Mouse (Mus musculus): Measurements from ENCODE around the gene Rgl2. TPM values are rescaled to one million over a fixed set of nuclear protein-coding genes. Genes with fewer than 3 reads are reported as not detected.
A peak's percentile ranks its signal among the peaks of the same experiment; 100 is the strongest.
"Not testable (repeated sequence)": the region's sequence is repeated elsewhere in the genome, so short reads cannot be mapped to it uniquely, and the experiment has no call there.

The Rgl2 gene
- polyA plus RNA-seq, 1 experiment from 2014 or later = 52.3 TPM

- 1% methylated on average over 45 of the region's 45 CpGs for WGBS
- no peaks in the 10 kb centered on the region for H3K9me3 ChIP-seq (ENCODE audit: control insufficient read depth, low read length)
- peak within 1 kb of the TSS; percentile 57 for H3K4me3 ChIP-seq (replicated peaks; ENCODE audit: low read length)
- peak within 1 kb of the TSS; percentile 73 for H3K27ac ChIP-seq (ENCODE audit: low read length)
- peaks cover 14% of the 10 kb centered on the region for H3K36me3 ChIP-seq (ENCODE audit: control insufficient read depth, insufficient read depth)
- peak; percentile 71 for ATAC-seq
- H3K9ac ChIP-seq (replicated peaks; ENCODE audit: low read depth, low read length) = peak within 1 kb of the TSS; percentile 81
- no peaks in the 10 kb centered on the region for H3K27me3 ChIP-seq (replicated peaks; ENCODE audit: control insufficient read depth, insufficient read depth, low read length)
- peaks cover 45% of the 10 kb centered on the region for H3K4me1 ChIP-seq (replicated peaks; ENCODE audit: control insufficient read depth, insufficient read depth, low read length)
- H3K4me2 ChIP-seq (ENCODE audit: low read length) = peak within 1 kb of the TSS; percentile 91
Measured at GRCm38 (mm10) chr17:33951021-33951946, 21.9 kb downstream of the Rgl2 start, which contains the start of gene B3galt4. B3galt4 (minus strand) TSS chr17:33951488.

GRCm38 (mm10) chr17:33952015-33952414 is 22.7 kb downstream of the Rgl2 start:
- H3K9me3 ChIP-seq (ENCODE audit: control insufficient read depth, low read length); H3K27ac ChIP-seq (ENCODE audit: low read length); H3K4me3 ChIP-seq (replicated peaks; ENCODE audit: low read length); ATAC-seq; H3K4me2 ChIP-seq (ENCODE audit: low read length); H3K9ac ChIP-seq (replicated peaks; ENCODE audit: low read depth, low read length); H3K27me3 ChIP-seq (replicated peaks; ENCODE audit: control insufficient read depth, insufficient read depth, low read length): not testable (repeated sequence)
- Histone ChIP-seq H3K36me3 (ENCODE audit: control insufficient read depth, insufficient read depth) (peaks cover 12% of the 10 kb centered on the region), H3K4me1 (replicated peaks; ENCODE audit: control insufficient read depth, insufficient read depth, low read length) (peaks cover 51% of the 10 kb centered on the region)
- 77% methylated on average over 13 of the region's 13 CpGs for WGBS

- peaks cover 51% of the 10 kb centered on the region for H3K4me1 ChIP-seq (replicated peaks; ENCODE audit: control insufficient read depth, insufficient read depth, low read length)
- peaks cover 12% of the 10 kb centered on the region for H3K36me3 ChIP-seq (ENCODE audit: control insufficient read depth, insufficient read depth)
- no peak overlapping the region for H3K4me3 ChIP-seq (replicated peaks; ENCODE audit: low read length)
- WGBS = 79% methylated on average over 4 of the region's 4 CpGs
- H3K4me2 ChIP-seq (ENCODE audit: low read length) = no peak overlapping the region
- H3K27me3 ChIP-seq (replicated peaks; ENCODE audit: control insufficient read depth, insufficient read depth, low read length) = no peaks in the 10 kb centered on the region
- no peak for ATAC-seq
- no peaks in the 10 kb centered on the region for H3K9me3 ChIP-seq (ENCODE audit: control insufficient read depth, low read length)
- no peak overlapping the region for H3K9ac ChIP-seq (replicated peaks; ENCODE audit: low read depth, low read length)
- no peak overlapping the region for H3K27ac ChIP-seq (ENCODE audit: low read length)
Measured at GRCm38 (mm10) chr17:33952879-33953278, 23.5 kb downstream of the Rgl2 start.

GRCm38 (mm10) chr17:33953310-33953709 is 24.0 kb downstream of the Rgl2 start:
- WGBS = 79% methylated on average over 3 of the region's 3 CpGs
- Histone ChIP-seq H3K27ac (ENCODE audit: low read length) (no peak overlapping the region), H3K4me2 (ENCODE audit: low read length) (no peak overlapping the region)

GRCm38 (mm10) chr17:33953961-33954565 is 24.7 kb downstream of the Rgl2 start:
- Histone ChIP-seq H3K4me3 (replicated peaks; ENCODE audit: low read length) (peak overlapping the region; percentile 85), H3K36me3 (ENCODE audit: control insufficient read depth, insufficient read depth) (peaks cover 9% of the 10 kb centered on the region), H3K9ac (replicated peaks; ENCODE audit: low read depth, low read length) (no peak overlapping the region; the same call in 1 of the 2 replicates), H3K9me3 (ENCODE audit: control insufficient read depth, low read length) (no peaks in the 10 kb centered on the region), H3K27me3 (replicated peaks; ENCODE audit: control insufficient read depth, insufficient read depth, low read length) (no peaks in the 10 kb centered on the region), H3K4me2 (ENCODE audit: low read length) (peak overlapping the region; percentile 82), H3K4me1 (replicated peaks; ENCODE audit: control insufficient read depth, insufficient read depth, low read length) (peaks cover 51% of the 10 kb centered on the region), H3K27ac (ENCODE audit: low read length) (no peak overlapping the region)
- no peak for ATAC-seq
- 29% methylated on average over 5 of the region's 5 CpGs for WGBS

More at GRCm38 (mm10) chr17:33953310-33953709, 24.0 kb downstream of the Rgl2 start:
- H3K9me3 ChIP-seq (ENCODE audit: control insufficient read depth, low read length) = no peaks in the 10 kb centered on the region
- H3K9ac ChIP-seq (replicated peaks; ENCODE audit: low read depth, low read length) = no peak overlapping the region
- H3K4me1 ChIP-seq (replicated peaks; ENCODE audit: control insufficient read depth, insufficient read depth, low read length) = peaks cover 51% of the 10 kb centered on the region
- no peaks in the 10 kb centered on the region for H3K27me3 ChIP-seq (replicated peaks; ENCODE audit: control insufficient read depth, insufficient read depth, low read length)
- H3K4me3 ChIP-seq (replicated peaks; ENCODE audit: low read length) = no peak overlapping the region
- peaks cover 12% of the 10 kb centered on the region for H3K36me3 ChIP-seq (ENCODE audit: control insufficient read depth, insufficient read depth)
- ATAC-seq = no peak

- Histone ChIP-seq H3K4me3 (replicated peaks; ENCODE audit: low read length) (peak overlapping the region; percentile 85), H3K27me3 (replicated peaks; ENCODE audit: control insufficient read depth, insufficient read depth, low read length) (no peaks in the 10 kb centered on the region), H3K27ac (ENCODE audit: low read length) (peak overlapping the region; percentile 88), H3K36me3 (ENCODE audit: control insufficient read depth, insufficient read depth) (peaks cover 10% of the 10 kb centered on the region), H3K4me1 (replicated peaks; ENCODE audit: control insufficient read depth, insufficient read depth, low read length) (peaks cover 51% of the 10 kb centered on the region), H3K9ac (replicated peaks; ENCODE audit: low read depth, low read length) (peak overlapping the region; percentile 94), H3K9me3 (ENCODE audit: control insufficient read depth, low read length) (no peaks in the 10 kb centered on the region), H3K4me2 (ENCODE audit: low read length) (peak overlapping the region; percentile 82)
- 2% methylated on average over 33 of the region's 33 CpGs for WGBS
- peak; percentile 39 for ATAC-seq
Measured at GRCm38 (mm10) chr17:33954646-33955554, 25.6 kb downstream of the Rgl2 start.

- H3K9ac ChIP-seq (replicated peaks; ENCODE audit: low read depth, low read length) = peak within 1 kb of the TSS; percentile 94
- peaks cover 12% of the 10 kb centered on the region for H3K36me3 ChIP-seq (ENCODE audit: control insufficient read depth, insufficient read depth)
Measured at GRCm38 (mm10) chr17:33955555-33956214, 26.3 kb downstream of the Rgl2 start, which contains the start of the genes Vps52 and Rps18. Vps52 (plus strand) TSS chr17:33955812. Rps18 (minus strand) TSS chr17:33956001.

GRCm38 (mm10) chr17:33956336-33956735 is 27.0 kb downstream of the Rgl2 start:
- Histone ChIP-seq H3K9ac (replicated peaks; ENCODE audit: low read depth, low read length) (peak overlapping the region; percentile 68), H3K9me3 (ENCODE audit: control insufficient read depth, low read length) (no peaks in the 10 kb centered on the region), H3K4me2 (ENCODE audit: low read length) (peak overlapping the region; percentile 71), H3K27me3 (replicated peaks; ENCODE audit: control insufficient read depth, insufficient read depth, low read length) (no peaks in the 10 kb centered on the region), H3K4me1 (replicated peaks; ENCODE audit: control insufficient read depth, insufficient read depth, low read length) (peaks cover 40% of the 10 kb centered on the region), H3K4me3 (replicated peaks; ENCODE audit: low read length) (peak overlapping the region; percentile 85), H3K36me3 (ENCODE audit: control insufficient read depth, insufficient read depth) (peaks cover 12% of the 10 kb centered on the region), H3K27ac (ENCODE audit: low read length) (peak overlapping the region; percentile 87)
- WGBS = 5% methylated on average over 10 of the region's 10 CpGs
- no peak for ATAC-seq

More at GRCm38 (mm10) chr17:33955555-33956214, 26.3 kb downstream of the Rgl2 start, which contains the start of the genes Vps52 and Rps18:
- no peaks in the 10 kb centered on the region for H3K27me3 ChIP-seq (replicated peaks; ENCODE audit: control insufficient read depth, insufficient read depth, low read length)
- under 1% methylated on average over 50 of the region's 50 CpGs for WGBS
- H3K9me3 ChIP-seq (ENCODE audit: control insufficient read depth, low read length) = no peaks in the 10 kb centered on the region
- peaks cover 43% of the 10 kb centered on the region for H3K4me1 ChIP-seq (replicated peaks; ENCODE audit: control insufficient read depth, insufficient read depth, low read length)
- H3K4me2 ChIP-seq (ENCODE audit: low read length) = peak within 1 kb of the TSS; percentile 82
- peak within 1 kb of the TSS; percentile 88 for H3K27ac ChIP-seq (ENCODE audit: low read length)
- H3K4me3 ChIP-seq (replicated peaks; ENCODE audit: low read length) = peak within 1 kb of the TSS; percentile 85
- ATAC-seq = peak; percentile 91

All from forebrain, embryonic 16.5 days (tissue).